Comparison of ENCODE assay signal across 8 mouse cellular contexts in genomic region chr2:170134026-170134690, GRCm38 (mm10). TPM values are rescaled to one million over a fixed set of nuclear protein-coding genes. Genes with fewer than 3 reads are reported as not detected.
DNase-seq lines count a peak whose midpoint lies in the region; ATAC-seq and TF ChIP-seq lines count a peak whose summit lies in the region.

No protein-coding gene starts in this region.

- peak; percentile 68 for DNase-seq in heart, embryonic 10.5 days (ENCODE audit: low spot score)
- DNase-seq in heart, adult 9 months (ENCODE audit: low spot score in 2 of 2), result no peak
- peak; percentile 30 for DNase-seq in thymus, postnatal 25 days
- DNase-seq in thymus, postnatal 10 days (ENCODE audit: low spot score in 2 of 2), result no peak
- DNase-seq in limb, embryonic 14.5 days (ENCODE audit: low spot score), result no peak
- no peak for DNase-seq in layer of hippocampus, postnatal 36 days
- no peak for DNase-seq in adrenal gland, adult 18-20 months (ENCODE audit: low spot score in 2 of 2)

- H3K4me2 ChIP-seq in limb, embryonic 14.5 days (replicated peaks; ENCODE audit: low read depth, low read length, severe bottlenecking), result peak overlapping the region; percentile 80

- TF ChIP-seq POLR2A in limb, embryonic 14.5 days (IDR thresholded peaks at IDR 0.05; ENCODE audit: borderline replicate concordance, extremely low read depth, insufficient read depth, insufficient read length), result no peak

- H3K27me3 ChIP-seq in heart, embryonic 10.5 days (ENCODE audit: insufficient read depth, poor library complexity, severe bottlenecking), result no peaks in the 10 kb centered on the region
- H3K27me3 ChIP-seq in limb, embryonic 14.5 days (ENCODE audit: control insufficient read depth, insufficient read depth, low read length), result no peaks in the 10 kb centered on the region

- H3K4me1 ChIP-seq in heart, embryonic 10.5 days, result peaks cover 27% of the 10 kb centered on the region
- H3K4me1 ChIP-seq in limb, embryonic 14.5 days (ENCODE audit: control insufficient read depth, insufficient read depth, low read length), result peaks cover 19% of the 10 kb centered on the region

- no peaks in the 10 kb centered on the region for H3K36me3 ChIP-seq in heart, embryonic 10.5 days
- no peaks in the 10 kb centered on the region for H3K36me3 ChIP-seq in limb, embryonic 14.5 days (ENCODE audit: control insufficient read depth, insufficient read depth, low read length)

- H3K9ac ChIP-seq in limb, embryonic 14.5 days (ENCODE audit: low read depth, low read length, severe bottlenecking), result peak overlapping the region; percentile 53

- peak overlapping the region; percentile 94 for H3K4me3 ChIP-seq in heart, embryonic 10.5 days
- H3K4me3 ChIP-seq in limb, embryonic 14.5 days (replicated peaks; ENCODE audit: low read length), result peak overlapping the region; percentile 44

- 12% methylated on average over 12 of the region's 12 CpGs for WGBS in heart, embryonic 10.5 days
- 9% methylated on average over 12 of the region's 12 CpGs for WGBS in limb, embryonic 14.5 days

- H3K27ac ChIP-seq in heart, embryonic 10.5 days, result peak overlapping the region; percentile 92
- no peak overlapping the region for H3K27ac ChIP-seq in limb, embryonic 14.5 days (replicated peaks; ENCODE audit: low read depth, low read length)

- H3K9me3 ChIP-seq in heart, embryonic 10.5 days, result no peaks in the 10 kb centered on the region
- no peaks in the 10 kb centered on the region for H3K9me3 ChIP-seq in limb, embryonic 14.5 days (ENCODE audit: control insufficient read depth, low read length)

- no peak for ATAC-seq in limb, embryonic 14.5 days (ENCODE audit: low FRiP score, low read depth)
- no peak for ATAC-seq in cerebellum, adult (ENCODE audit: insufficient number of reproducible peaks, low FRiP score, low TSS enrichment)

RNA-seq across cellular contexts. Expression of gene Zfp217, which starts 13.7 kb away (rescaled TPM):
- 3.2 and 3.7 TPM in 2 replicates for polyA plus RNA-seq in heart, embryonic 10.5 days (2016; fragmentation: Nextera tagmentation; extraction: Ambion mirVana)
- 11.7 and 12.2 TPM in 2 replicates for polyA plus RNA-seq in limb, embryonic 14.5 days (2012; rRNA removed)
- 4.0 and 4.8 TPM in 2 replicates for polyA plus RNA-seq in limb, embryonic 14.5 days (2014; fragmentation: Nextera tagmentation; extraction: Ambion mirVana)
- 1 to 10 TPM; 2.3 to 2.5 TPM for total RNA-seq in layer of hippocampus, postnatal 36 days (2021)
- 10 to 100 TPM; 20.0 to 21.7 TPM for total RNA-seq in adrenal gland, adult 18-20 months (2021)

Comparison
In these comparisons a context has a peak if more than half of its experiments do, and no peak if none do; other contexts are left out.
1. DNase-seq: peak in heart, embryonic 10.5 days (single experiment) and thymus, postnatal 25 days (single experiment); none in heart, adult 9 months (0 of 2), thymus, postnatal 10 days (0 of 2), limb, embryonic 14.5 days (single experiment), layer of hippocampus, postnatal 36 days (0 of 2) and adrenal gland, adult 18-20 months (0 of 2).
2. RNA of gene Zfp217, which starts 13.7 kb away (total RNA-seq): 20.0 to 21.7 TPM in adrenal gland, adult 18-20 months; 2.3 to 2.5 TPM in layer of hippocampus, postnatal 36 days; every median in the first group is over 4 times any median in the second.